Mouse (Mus musculus) liver, adult 2 months (tissue): ENCODE results near the gene Rin3.
"Not testable (repeated sequence)": the region's sequence is repeated elsewhere in the genome, so short reads cannot be mapped to it uniquely, and the experiment has no call there.

Experiments
- CTCF ChIP-seq: fragments of 200-500 bp; IDR thresholded peaks from 2 replicates; pipeline ENCODE4 v1.5.1; 2011; ENCODE audit warnings: low read depth, low read length, control low read depth
- POLR2A ChIP-seq: fragments of 200-500 bp; IDR thresholded peaks from 2 replicates; pipeline ENCODE4 v1.6.1; 2011; ENCODE audit warnings: low read length, control low read depth; ENCODE audit not compliant: insufficient read depth; ENCODE audit errors: extremely low read depth

- TF ChIP-seq POLR2A, CTCF: not testable (repeated sequence)
Observed at GRCm38 (mm10) chr12:102280290-102280689, 2.6 kb upstream of the Rin3 start.
